Mouse (Mus musculus) limb, embryonic 10.5 days (tissue): ENCODE measurements around the gene Taok2. TPM values are rescaled to one million over a fixed set of nuclear protein-coding genes. Genes with fewer than 3 reads are reported as not detected.

ENCODE experiments used
- DNase-seq: peaks from one replicate; pipeline ENCODE4 v3.0.0-alpha.2; 2017; ENCODE audit warnings: low spot score
- H3K27ac ChIP-seq: fragments of 300-500 bp; sonication (generic); 2 replicates; pipeline ENCODE4 v1.5.1; 2016; ENCODE audit warnings: mild to moderate bottlenecking
- H3K27me3 ChIP-seq: fragments of 300-500 bp; sonication (generic); 2 replicates; pipeline ENCODE4 v1.6.1; 2016; ENCODE audit warnings: low read depth, mild to moderate bottlenecking; ENCODE audit not compliant: poor library complexity, severe bottlenecking
- H3K36me3 ChIP-seq: fragments of 300-500 bp; sonication (generic); 2 replicates; pipeline ENCODE4 v1.6.1; 2016; ENCODE audit warnings: mild to moderate bottlenecking, moderate library complexity
- H3K4me1 ChIP-seq: fragments of 300-500 bp; sonication (generic); 2 replicates; pipeline ENCODE4 v1.6.1; 2016
- H3K4me3 ChIP-seq: fragments of 300-500 bp; sonication (generic); 2 replicates; pipeline ENCODE4 v1.5.1; 2016; ENCODE audit warnings: mild to moderate bottlenecking, moderate library complexity
- H3K9me3 ChIP-seq: fragments of 300-500 bp; sonication (generic); replicated peaks from 2 replicates; pipeline ENCODE4 v1.6.1; 2016; ENCODE audit warnings: mild to moderate bottlenecking
- WGBS: fragments of 180-500 bp; shearing (Covaris S2); methylation state at CpG from one replicate; pipeline ENCODE4 v1.1.7; 2016; 5-methylcytosine and 5-hydroxymethylcytosine counted together
- polyA plus RNA-seq: library from polyadenylated mRNA; unstranded; fragments of >200 nt; fragmentation: Nextera tagmentation; extraction: Ambion mirVana; gene quantifications from 2 replicates; pipeline ENCODE4 v1.2.1, GENCODE M21; 2016

Taok2 gene
- polyA plus RNA-seq, 1 experiment from 2014 or later: 56.4 TPM

GRCm38 (mm10) chr7:126816494-126816893 lies 68.0 kb downstream of the Taok2 start:
- Histone ChIP-seq H3K9me3 (no peaks in the 10 kb centered on the region), H3K4me1 (no peaks in the 10 kb centered on the region), H3K4me3 (no peak overlapping the region), H3K27ac (no peak overlapping the region), H3K27me3 (no peaks in the 10 kb centered on the region), H3K36me3 (no peaks in the 10 kb centered on the region)
- 90% methylated on average over 8 of the region's 8 CpGs for WGBS
- no peak for DNase-seq

- WGBS: 77% methylated on average over 8 of the region's 8 CpGs
These were observed 68.7 kb downstream of the Taok2 start for GRCm38 (mm10) chr7:126815726-126816222.

More at GRCm38 (mm10) chr7:126815726-126816222, 68.7 kb downstream of the Taok2 start:
- Histone ChIP-seq H3K27me3 (no peaks in the 10 kb centered on the region), H3K36me3 (no peaks in the 10 kb centered on the region), H3K27ac (no peak overlapping the region), H3K4me1 (no peaks in the 10 kb centered on the region), H3K4me3 (no peak overlapping the region), H3K9me3 (no peaks in the 10 kb centered on the region)
- DNase-seq: no peak

Other genes with a start within 250 kb of the Taok2 start
- gene Sgf29, start 235.4 kb downstream of the Taok2 start, polyA plus RNA-seq: 69.0 and 69.2 TPM in 2 replicates
- 0.11 and 0.49 TPM in 2 replicates for gene Sult1a1, start 208.3 kb downstream of the Taok2 start, polyA plus RNA-seq
- gene Bola2, start 189.3 kb downstream of the Taok2 start, polyA plus RNA-seq: 177 and 237 TPM in 2 replicates
- 12.6 and 14.8 TPM in 2 replicates for gene Slx1b, start 188.9 kb downstream of the Taok2 start, polyA plus RNA-seq
- gene Coro1a, start 176.9 kb downstream of the Taok2 start, polyA plus RNA-seq: 28.9 and 37.8 TPM in 2 replicates
- 47.3 and 55.9 TPM in 2 replicates for gene Mapk3, start 125.1 kb downstream of the Taok2 start, polyA plus RNA-seq
- gene Gdpd3, start 118.4 kb downstream of the Taok2 start, polyA plus RNA-seq: 0.83 and 1.5 TPM in 2 replicates
- 51.7 and 84.9 TPM in 2 replicates for gene Ypel3, start 107.7 kb downstream of the Taok2 start, polyA plus RNA-seq
- gene Tbx6, start 103.2 kb downstream of the Taok2 start, polyA plus RNA-seq: 0.23 and 0.53 TPM in 2 replicates
- gene Ppp4c, start 92.2 kb downstream of the Taok2 start, polyA plus RNA-seq: 450 and 462 TPM in 2 replicates
- gene Fam57b, start 87.0 kb downstream of the Taok2 start, polyA plus RNA-seq: 0.20 and 0.21 TPM in 2 replicates
- gene 4930451I11Rik, start 53.1 kb downstream of the Taok2 start, polyA plus RNA-seq: not detected in 2 replicates
- 1.0 and 1.9 TPM in 2 replicates for gene Doc2a, start 37.3 kb downstream of the Taok2 start, polyA plus RNA-seq
- gene Hirip3, start 22.7 kb downstream of the Taok2 start, polyA plus RNA-seq: 51.9 and 57.2 TPM in 2 replicates
- 117 and 131 TPM in 2 replicates for gene Ino80e, start 22.3 kb downstream of the Taok2 start, polyA plus RNA-seq
- gene Tmem219, start 38.2 kb upstream of the Taok2 start, polyA plus RNA-seq: 15.6 and 16.6 TPM in 2 replicates
- 19.5 and 20.3 TPM in 2 replicates for gene Kctd13, start 44.2 kb upstream of the Taok2 start, polyA plus RNA-seq
- 0.11 TPM in 1 of 2 replicates, not detected in the other for gene Asphd1, start 64.9 kb upstream of the Taok2 start, polyA plus RNA-seq
- gene Sez6l2, start 65.9 kb upstream of the Taok2 start, polyA plus RNA-seq: 0.10 and 0.20 TPM in 2 replicates
- gene Cdipt, start 91.2 kb upstream of the Taok2 start, polyA plus RNA-seq: 89.4 and 99.5 TPM in 2 replicates
- gene Cdiptos, start 91.4 kb upstream of the Taok2 start, polyA plus RNA-seq: 0.81 and 1.0 TPM in 2 replicates
- 3.3 and 4.0 TPM in 2 replicates for gene Mvp, start 129.9 kb upstream of the Taok2 start, polyA plus RNA-seq
- 0.90 TPM in 1 of 2 replicates, not detected in the other for gene Pagr1b, start 131.8 kb upstream of the Taok2 start, polyA plus RNA-seq
- gene Pagr1a, start 132.6 kb upstream of the Taok2 start, polyA plus RNA-seq: 88.5 and 95.0 TPM in 2 replicates
- gene Gm42742, start 136.4 kb upstream of the Taok2 start, polyA plus RNA-seq: 30.8 and 44.7 TPM in 2 replicates
- 2.9 and 4.4 TPM in 2 replicates for gene Prrt2, start 136.5 kb upstream of the Taok2 start, polyA plus RNA-seq
- 86.0 and 88.1 TPM in 2 replicates for gene Maz, start 142.3 kb upstream of the Taok2 start, polyA plus RNA-seq
- gene Kif22, start 157.8 kb upstream of the Taok2 start, polyA plus RNA-seq: 215 and 219 TPM in 2 replicates
- gene Zg16, start 202.6 kb upstream of the Taok2 start, polyA plus RNA-seq: not detected in 2 replicates
- gene AI467606, start 206.7 kb upstream of the Taok2 start, polyA plus RNA-seq: 0.36 and 0.86 TPM in 2 replicates
- gene Qprt, start 237.5 kb upstream of the Taok2 start, polyA plus RNA-seq: 1.7 TPM in 2 replicates